Mouse (Mus musculus) NIH3T3 (cell line): ENCODE results near the gene Akna.

Experiments used
- DNase-seq: peaks from one replicate; pipeline ENCODE4 v3.0.0-alpha.2; 2012; ENCODE audit warnings: low read depth

Gene Akna

DNA sequence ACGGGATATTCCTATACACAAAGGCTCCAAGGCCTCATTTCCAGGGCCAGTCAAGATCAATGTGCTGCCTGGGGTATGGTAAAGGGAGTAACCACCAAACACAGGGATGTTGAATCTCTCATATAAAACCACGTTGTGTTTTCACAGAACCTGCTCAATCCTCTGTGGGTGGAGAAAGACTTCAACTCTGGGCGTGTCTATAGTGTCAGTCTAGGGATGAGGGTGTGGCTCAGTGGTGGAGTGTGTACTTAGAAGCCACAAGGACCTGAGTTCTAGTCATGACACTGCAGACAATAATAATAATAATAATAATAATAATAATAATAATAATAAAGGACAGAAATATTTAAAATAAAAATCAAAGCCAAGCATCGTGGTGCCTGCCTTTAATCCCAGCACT lies 18.9 kb downstream of the Akna start:
- DNase-seq = no peak

DNA sequence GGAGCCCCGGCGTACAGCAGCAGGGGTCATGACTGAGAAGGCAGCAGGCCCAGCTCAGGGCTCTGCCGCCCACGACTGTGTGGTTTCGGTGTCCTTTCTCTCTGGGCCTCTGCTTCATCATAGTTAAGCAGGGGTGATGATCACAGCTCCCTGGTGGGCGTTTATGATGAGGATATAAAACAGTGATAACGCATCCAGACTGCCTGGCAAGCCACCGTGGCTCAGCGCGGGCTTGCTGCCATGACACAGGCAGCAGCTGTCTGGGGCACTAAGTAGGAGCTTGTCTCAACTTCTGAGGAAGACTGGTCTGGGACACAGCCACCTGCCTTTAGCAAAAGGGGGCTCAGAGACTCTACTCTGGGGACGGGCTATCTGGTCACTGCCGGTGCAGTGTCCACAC lies 19.7 kb downstream of the Akna start:
- DNase-seq = no peak

DNA sequence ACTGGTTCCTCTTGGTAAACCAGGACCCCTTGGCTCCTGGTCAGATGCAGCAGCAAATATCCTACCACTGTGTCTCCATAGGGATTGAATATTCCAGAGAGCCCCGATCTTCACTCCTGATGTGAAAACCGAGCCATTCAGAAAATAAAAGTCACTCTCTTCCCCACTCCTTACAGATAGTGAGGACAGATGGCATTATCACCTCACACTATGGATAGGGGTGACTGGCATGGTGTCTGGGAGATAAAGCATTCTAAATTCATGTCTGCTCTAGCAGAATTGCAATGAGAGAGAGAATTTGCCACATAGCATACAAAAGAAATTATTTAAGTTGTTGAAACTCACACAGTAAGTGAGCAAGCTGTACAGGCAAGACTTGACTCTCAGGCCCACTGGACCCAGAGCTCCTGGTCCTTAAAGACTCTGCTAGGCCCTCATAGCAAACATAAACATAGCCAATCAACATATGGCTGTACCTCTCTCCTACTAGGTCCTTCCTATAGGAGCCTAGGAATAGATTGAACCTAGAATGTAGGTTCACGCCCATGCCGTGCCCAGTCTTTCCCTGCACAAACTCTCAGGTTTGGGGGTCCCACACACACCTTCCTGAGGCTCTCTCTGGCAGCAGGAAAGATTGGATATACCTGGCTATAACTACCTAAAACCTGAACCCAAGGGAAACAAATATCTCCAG lies 20.3 kb downstream of the Akna start:
- DNase-seq = no peak

DNA sequence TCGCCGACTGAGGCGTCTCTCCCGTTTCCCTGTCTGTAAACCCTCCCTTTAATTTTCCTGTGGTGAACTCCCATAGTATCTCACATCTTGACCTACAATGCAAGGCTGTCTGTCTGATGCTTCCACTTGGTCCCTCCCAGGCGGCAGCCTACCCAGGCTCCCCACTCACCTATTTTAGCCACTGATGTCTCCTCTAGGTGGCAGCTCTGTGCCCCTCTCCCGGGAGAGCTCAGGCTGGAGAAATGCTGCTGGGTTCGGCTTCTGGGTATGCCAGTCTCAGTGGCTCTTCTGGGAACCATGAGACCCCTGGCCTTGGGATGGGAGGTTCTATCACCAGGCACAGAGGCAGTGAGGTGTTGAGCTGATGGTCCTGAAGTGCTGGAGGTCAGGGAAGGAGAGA lies 25.7 kb downstream of the Akna start:
- DNase-seq = no peak

DNA sequence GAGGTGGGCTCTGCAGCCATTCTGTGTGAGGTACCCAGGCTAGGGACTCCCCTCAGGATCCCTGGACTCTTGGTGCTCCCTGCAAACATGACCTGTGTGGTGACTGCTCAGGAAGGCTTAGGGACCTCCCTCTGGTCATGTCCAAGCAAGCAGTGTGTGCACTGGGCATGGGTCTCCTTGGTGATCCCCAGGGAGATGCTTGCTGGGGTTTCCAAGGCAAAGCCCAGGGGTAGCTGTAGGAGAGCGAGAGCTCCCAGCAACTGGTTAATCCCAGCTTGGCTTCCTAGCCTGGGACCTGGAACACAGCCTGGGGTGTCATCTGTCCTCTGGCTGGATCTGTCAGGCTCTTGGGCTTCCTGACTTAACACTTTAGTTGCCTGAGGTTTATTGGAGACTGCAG lies 27.8 kb downstream of the Akna start:
- DNase-seq = no peak

DNA sequence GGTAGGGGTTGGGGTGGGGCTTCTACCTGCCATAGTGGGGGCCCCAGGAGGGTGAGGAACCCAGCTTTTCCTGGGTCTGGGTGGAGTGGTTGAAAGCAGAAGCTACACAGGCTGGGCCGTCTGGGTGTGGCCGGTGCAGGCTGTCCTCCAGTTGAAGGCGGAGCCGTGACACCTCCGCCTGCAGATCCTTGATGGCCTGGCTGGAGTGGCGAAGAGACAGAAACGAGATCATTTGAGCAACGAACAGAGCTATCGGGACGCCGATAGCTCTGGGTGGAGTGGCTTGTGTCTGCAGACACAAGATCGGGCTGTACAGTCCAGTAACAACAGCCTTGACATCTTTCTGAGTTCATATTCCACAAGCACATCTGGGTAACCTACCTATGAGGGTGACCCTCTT lies 28.8 kb downstream of the Akna start:
- no peak for DNase-seq

DNA sequence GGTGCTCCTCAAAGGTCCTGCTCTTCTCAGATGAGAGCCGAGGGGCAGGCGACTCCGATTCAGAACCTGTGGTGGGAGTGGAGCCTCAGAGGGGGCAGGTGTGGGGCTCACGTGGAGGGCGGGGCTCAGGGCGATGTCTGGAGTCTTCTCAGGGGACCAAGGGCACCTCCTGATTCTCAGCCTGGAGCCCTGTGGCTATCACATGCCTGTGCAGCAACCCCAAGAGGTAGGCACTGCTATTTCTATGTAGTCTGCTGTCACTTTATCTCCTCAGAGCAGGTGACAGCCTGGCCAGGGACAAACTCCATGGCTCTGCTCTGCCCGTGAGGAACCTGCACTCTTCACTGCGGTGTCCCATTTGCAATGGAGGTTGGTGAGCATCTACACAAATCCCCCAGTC lies 29.8 kb downstream of the Akna start:
- DNase-seq = no peak

DNA sequence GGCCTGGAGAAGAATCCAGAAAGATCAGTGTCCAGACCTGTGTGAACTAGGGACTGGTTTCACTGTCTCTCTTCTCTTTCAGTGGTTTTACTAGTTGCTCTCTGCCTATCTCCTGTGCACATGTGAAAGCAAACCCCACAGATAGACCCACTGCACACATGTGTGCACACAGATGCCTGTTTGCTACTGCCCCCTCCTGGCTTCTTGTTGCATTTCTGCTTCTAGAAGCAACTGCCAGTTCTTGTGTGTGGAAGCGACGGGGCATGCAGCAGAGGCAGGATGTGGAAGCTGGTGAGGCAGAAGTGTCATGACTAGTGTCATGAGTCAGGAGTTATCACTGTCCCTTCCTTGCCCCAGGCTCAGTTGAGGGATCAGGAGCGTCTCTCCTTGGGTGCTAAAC lies 31.3 kb downstream of the Akna start:
- DNase-seq = peak; percentile 67

DNA sequence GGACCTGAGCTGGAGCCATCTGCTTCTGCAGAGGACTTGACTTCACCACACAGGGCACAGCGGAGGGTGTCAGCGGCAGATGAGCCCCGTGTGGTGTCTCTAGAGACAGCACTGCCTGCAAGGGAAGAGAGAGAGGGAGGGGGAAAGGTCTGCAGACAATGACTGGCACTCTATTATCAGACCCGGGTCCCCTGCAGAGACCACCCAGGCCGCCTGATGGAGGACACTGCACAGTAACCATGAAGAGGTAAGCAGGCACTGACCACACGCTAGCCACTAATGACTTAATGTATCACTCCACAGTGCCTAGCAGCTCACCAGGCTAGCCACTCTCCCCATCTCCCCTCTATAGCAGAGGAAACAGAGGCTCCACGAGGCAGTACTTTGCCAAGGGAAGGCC lies 32.3 kb downstream of the Akna start:
- no peak for DNase-seq

DNA sequence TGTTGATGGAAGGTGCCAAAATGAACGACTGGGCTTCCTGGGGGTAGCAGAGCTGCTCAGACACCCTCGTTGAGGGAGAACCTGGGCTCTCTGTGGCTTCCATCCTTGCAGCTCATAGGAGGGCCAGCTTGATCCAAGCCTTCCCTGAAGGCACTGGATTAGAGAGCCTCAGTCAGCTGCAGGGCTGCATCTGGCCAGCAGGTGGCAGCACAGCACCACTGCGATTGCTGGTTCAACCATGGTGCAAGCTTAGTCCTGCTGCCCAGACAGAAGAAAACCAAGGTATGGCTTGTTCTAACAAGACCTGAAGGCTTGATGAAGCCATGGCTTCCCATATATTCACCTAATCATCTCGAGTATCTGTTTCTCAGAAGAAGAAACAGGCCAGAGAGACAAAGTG lies 34.6 kb downstream of the Akna start:
- peak; percentile 94 for DNase-seq

DNA sequence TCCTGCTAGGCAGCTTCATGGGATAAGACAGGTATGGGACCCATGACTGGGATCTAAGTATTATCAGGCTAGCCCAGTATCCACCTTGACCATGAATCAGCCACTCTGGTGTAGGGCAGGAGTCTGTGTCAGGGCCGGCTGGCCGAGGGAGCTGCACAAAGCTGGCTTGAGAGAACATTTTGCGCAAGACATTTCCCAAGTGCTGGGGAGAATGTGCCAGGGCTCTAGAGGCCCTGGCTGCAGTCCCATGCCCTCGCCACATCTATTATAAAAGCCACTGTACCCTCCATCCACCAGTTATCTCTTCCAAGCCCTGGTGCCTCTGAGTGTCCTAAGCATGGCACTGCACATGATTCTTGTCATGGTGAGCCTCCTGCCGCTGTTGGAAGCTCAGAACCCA lies 41.0 kb downstream of the Akna start, which contains the start of gene Orm2:
Gene Orm2 (plus strand): TSS at position 300 of the 400 bp plus-strand sequence.
- DNase-seq = peak; percentile 71

DNA sequence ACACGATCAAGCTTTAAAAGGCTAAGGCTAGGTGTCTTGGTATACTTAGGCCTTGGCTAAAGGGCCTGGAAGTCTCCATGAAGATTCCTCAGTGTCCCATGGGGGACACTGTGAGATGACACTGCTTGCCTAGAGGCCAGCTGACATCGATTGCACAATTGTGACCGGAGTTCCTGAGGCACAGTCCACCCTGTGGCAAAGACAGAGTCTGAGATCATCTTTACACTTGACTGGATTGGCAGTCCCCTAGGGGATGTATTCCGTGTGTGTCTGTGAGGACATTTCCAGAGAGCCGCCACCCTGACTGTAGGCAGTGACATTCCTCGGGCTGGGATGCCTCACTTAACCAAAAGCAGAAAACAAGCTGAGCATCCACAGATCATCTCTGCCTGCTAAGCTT lies 43.3 kb downstream of the Akna start:
- no peak for DNase-seq

DNA sequence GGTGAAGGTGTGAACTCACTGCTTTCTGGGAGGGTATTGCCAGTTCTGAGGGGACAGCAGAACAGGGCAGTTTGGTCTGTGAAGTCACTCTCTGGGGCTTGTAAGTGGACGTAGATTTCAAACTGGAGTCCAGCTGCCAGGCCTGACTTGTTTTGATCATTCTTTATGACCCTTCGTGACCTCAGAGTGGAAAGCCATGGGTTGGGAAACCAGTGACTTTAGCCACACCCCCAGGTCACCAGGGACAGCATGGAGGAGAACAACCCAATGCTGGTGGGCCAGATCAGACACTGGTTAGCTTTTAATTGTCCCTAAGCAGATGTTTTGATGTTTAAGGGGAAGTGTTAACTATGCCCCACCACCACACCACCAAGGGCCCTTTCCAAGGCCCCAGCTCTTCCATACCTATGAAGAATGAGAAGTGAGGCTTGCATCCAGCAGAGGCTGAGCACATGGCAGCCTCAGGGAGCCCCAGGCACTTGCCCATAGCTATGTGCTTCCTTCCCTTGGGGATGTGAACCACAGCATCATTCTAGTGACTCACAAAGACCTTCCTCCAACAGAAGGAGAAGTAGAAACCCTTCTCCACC lies 46.1 kb downstream of the Akna start:
- no peak for DNase-seq

DNA sequence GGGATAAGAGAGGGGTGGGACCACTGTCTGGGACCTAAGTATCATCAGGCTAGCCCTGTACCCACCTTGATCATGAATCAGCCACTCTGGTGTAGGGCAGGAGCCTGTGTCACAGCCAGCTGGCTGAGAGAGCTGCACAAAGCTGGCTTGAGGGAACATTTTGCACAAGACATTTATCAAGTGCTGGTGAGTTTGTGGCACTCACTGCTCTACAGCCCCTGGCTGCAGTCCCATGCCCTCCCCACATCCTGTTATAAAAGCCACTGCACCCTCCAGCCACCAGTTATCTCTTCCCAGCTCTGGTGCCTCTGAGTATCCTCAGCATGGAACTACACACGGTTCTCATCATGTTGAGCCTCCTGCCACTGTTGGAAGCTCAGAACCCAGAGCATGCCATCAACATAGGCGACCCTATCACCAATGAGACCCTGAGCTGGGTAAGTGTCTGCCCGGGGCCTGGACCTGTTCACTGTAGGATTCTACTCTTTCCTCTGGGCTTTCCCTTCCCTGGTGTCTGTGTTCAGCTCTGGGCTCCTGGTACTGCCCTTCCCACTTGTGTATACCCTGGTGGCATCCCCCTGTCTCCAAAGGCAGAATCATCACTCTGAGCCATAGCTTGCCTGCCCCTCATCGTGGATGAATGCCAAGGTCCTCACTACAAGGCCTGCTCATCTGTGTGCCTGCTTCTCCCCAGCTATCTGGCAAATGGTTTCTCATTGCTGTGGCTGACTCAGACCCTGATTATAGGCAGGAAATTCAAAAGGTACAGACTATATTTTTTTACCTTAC lies 47.1 kb downstream of the Akna start, which contains the start of gene Orm3:
Gene Orm3 (plus strand): TSS at position 286 of the 789 bp plus-strand sequence.
- DNase-seq = no peak

DNA sequence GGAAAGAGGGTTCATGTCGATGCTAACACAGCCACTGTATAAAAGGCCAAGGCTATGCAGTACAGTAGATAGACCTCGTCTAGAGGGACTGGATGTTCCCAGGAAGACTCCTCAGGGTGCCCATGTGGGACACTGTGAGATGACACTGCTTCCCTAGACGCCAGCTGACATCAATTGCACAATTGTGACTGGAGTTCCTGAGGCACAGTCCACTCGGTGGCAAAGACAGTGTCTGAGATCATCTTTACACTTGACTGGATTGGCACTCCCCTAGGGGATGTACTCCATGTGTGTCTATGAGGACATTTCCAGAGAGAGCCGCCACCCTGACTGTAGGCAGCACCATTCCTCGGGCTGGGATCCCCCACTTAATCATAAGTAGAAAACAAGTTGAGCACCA lies 54.6 kb downstream of the Akna start:
- no peak for DNase-seq

DNA sequence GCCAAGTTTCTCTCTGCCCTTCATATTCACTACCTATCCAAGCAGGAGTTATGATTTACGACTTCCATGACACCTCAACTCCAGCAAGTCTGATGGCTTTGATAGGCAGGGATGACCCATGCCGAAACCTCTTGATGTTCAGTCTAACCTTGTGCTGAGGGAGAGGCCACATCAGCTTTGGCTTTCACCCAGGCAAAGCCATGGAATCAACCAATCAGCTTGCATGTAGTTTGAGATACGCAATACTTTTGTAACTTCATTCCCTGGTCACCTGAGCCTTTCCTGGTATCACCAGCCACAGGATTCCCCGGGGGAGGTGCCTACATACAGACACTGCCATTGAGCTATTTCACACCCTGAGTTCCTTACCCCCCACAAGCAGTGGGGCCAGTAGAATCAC lies 56.5 kb downstream of the Akna start:
- no peak for DNase-seq

DNA sequence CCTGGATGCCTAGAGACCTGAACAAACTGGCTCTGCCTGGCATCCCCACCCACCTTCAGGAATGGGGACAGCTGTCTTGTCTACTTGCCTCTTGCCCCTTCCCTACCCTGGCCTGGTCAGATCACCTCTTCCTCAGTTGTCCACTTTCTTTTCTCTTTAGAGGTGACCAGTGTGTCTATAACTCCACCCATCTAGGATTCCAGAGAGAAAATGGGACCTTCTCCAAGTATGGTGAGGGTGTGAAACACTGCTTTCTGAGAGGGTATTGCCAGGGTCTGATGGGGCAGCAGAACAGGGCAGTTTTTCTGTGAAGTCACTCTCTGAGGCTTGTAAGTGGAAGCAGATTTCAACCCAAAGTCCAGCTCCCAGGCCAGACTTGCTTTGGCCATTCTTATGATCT lies 57.9 kb downstream of the Akna start:
- no peak for DNase-seq

DNA sequence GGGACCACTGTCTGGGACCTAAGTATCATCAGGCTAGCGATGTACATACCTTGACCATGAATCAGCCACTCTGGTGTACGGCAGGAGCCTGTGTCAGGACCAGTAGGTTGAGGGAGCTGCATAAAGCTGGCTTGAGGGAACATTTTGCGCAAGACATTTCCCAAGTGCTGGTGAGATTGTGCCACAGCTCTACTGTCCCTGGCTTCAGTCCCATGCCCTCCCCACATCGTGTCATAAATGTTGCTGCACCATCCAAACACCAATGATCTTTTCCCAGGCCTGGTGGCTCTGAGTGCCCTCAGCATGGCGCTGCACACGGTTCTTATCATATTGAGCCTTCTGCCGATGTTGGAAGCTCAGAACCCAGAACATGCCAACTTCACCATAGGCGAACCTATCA lies 58.9 kb downstream of the Akna start, which contains the start of gene Orm1:
Gene Orm1 (plus strand): TSS at position 266 of the 400 bp plus-strand sequence.
- DNase-seq = peak; percentile 59

DNA sequence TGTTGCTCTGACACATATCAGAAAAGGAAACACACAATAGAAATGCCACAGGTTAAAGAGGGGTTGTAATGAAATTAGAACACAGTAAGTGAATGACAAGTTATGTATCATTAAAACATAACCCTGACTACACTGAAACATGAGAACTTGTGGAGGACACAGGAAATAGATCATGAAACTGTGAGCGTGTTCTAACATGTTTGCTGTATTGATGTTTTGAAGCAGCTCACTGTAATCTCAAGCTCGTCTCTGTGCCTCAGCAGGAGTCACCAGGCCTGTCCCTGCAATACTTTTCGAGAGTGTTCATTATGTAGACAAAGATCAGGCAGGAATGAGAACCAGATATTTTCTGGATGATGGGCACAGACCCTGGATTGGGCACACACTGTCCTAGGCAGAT lies 59.5 kb downstream of the Akna start:
- DNase-seq = no peak

DNA sequence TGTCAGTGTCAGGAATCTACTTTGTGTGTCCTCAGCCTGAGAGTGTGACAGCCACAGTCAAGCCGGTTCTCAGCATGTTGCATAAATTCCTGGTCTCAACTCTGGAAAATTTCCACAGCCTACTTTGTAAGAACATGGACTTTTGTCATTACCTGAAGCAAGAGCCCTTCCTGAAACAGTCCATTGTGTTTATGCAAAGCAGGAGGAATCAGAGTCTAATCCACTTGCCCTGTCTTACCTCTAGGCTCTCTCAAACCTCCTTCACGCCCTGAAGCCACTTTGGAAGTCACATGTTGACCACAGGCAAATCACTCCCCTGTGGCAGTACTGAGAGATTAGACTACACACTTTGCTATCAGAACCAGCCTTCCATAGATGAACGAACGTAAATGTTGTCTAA lies 60.7 kb downstream of the Akna start:
- DNase-seq = no peak

DNA sequence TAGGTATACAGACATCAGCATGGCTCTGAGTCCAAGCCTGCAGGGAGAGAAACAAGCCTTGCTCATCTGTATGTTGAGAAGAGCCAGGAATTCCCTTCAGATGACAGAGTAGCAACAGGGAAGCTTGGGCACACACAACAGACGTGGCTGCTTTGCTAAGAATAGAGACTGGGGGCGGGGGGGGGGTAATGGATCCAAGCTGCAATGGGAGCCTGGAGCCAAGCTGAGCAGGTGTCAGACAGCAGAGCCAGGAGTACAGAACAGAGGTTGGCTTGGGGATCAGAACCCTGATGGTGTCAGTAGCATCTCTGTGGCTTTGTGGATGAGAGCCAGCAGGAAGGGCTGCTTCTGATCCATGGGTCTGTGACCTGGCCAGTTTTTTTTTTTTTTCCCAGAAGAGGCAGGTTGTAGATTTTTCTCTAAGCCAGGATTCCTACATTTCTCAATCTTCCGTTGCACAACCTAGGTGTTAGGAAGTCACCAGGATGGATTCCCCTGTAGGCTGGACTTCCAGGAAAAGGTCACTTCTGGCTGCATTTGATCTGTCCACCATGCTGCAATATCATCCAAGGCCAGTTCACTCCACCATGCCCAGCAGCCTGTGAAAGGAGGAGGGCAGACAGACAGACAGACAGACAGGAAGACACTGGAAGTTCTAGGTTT lies 64.6 kb downstream of the Akna start:
- no peak for DNase-seq

DNA sequence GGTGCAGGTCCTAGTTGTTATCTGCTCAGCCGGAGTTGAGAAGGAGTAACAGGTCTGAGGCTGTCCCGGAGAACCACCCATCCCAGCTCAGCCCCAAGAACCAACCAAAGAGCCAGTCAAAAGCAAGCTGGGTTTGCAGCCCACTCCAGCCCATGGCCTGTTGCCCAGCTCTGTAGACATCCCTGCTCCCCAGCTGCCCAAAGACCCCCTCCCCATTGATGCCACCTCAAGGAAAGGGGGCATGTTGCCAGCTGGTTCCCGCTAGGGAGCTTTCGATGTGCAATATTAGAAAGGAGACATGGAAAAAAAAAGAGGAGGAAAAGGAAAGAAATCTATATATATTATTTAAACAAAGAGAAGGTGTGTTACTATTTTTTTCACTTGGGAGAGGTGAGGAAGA lies 69.8 kb downstream of the Akna start:
- no peak for DNase-seq
